Mouse (Mus musculus): ENCODE measurements around the gene Slc25a11. TPM values are rescaled to one million over a fixed set of nuclear protein-coding genes. Genes with fewer than 3 reads are reported as not detected.

The Slc25a11 gene
- polyA plus RNA-seq, 1 experiment from 2014 or later = 191 TPM

GRCm38 (mm10) chr11:70619101-70619500 is 28.2 kb downstream of the Slc25a11 start, which contains the start of gene Chrne:
Gene Chrne (minus strand): TSS chr11:70619216.
- no peaks in the 10 kb centered on the region for H3K27me3 ChIP-seq (replicated peaks; ENCODE audit: control insufficient read depth, insufficient read depth, low read length)
- H3K9me3 ChIP-seq (ENCODE audit: control insufficient read depth, low read length) = no peaks in the 10 kb centered on the region
- H3K4me1 ChIP-seq (ENCODE audit: control insufficient read depth, insufficient read depth, low read depth, low read length) = peaks cover 9% of the 10 kb centered on the region
- no peak within 1 kb of the TSS for H3K4me3 ChIP-seq (ENCODE audit: low read length)
- H3K9ac ChIP-seq (ENCODE audit: low read depth, low read length) = no peak within 1 kb of the TSS
- no peak within 1 kb of the TSS for H3K27ac ChIP-seq (ENCODE audit: low read depth, low read length)
- no peak within 1 kb of the TSS for H3K4me2 ChIP-seq (ENCODE audit: low read length)
- 39% methylated on average over 1 of the region's 1 CpGs for WGBS
- no peak for ATAC-seq
- no peaks in the 10 kb centered on the region for H3K36me3 ChIP-seq (ENCODE audit: control insufficient read depth, insufficient read depth, low read length)

GRCm38 (mm10) chr11:70615516-70616093 is 31.7 kb downstream of the Slc25a11 start, which contains the start of gene 4930544D05Rik:
Gene 4930544D05Rik (plus strand): TSS chr11:70615848.
- Histone ChIP-seq H3K4me1 (ENCODE audit: control insufficient read depth, insufficient read depth, low read depth, low read length) (peaks cover 9% of the 10 kb centered on the region), H3K4me2 (ENCODE audit: low read length) (peak within 1 kb of the TSS; percentile 55), H3K36me3 (ENCODE audit: control insufficient read depth, insufficient read depth, low read length) (peaks cover 13% of the 10 kb centered on the region), H3K27ac (ENCODE audit: low read depth, low read length) (no peak within 1 kb of the TSS), H3K9me3 (ENCODE audit: control insufficient read depth, low read length) (no peaks in the 10 kb centered on the region), H3K4me3 (ENCODE audit: low read length) (peak within 1 kb of the TSS; percentile 9), H3K9ac (ENCODE audit: low read depth, low read length) (peak within 1 kb of the TSS; percentile 49), H3K27me3 (replicated peaks; ENCODE audit: control insufficient read depth, insufficient read depth, low read length) (no peaks in the 10 kb centered on the region)
- WGBS = 19% methylated on average over 21 of the region's 21 CpGs
- no peak for ATAC-seq

GRCm38 (mm10) chr11:70615074-70615473 is 32.2 kb downstream of the Slc25a11 start:
- peak; percentile 43; the same call in 1 of the 2 replicates for ATAC-seq
- peak overlapping the region; percentile 49 for H3K9ac ChIP-seq (ENCODE audit: low read depth, low read length)
- H3K9me3 ChIP-seq (ENCODE audit: control insufficient read depth, low read length) = no peaks in the 10 kb centered on the region
- 3% methylated on average over 17 of the region's 17 CpGs for WGBS
- H3K36me3 ChIP-seq (ENCODE audit: control insufficient read depth, insufficient read depth, low read length) = peaks cover 18% of the 10 kb centered on the region
- peak overlapping the region; percentile 9 for H3K4me3 ChIP-seq (ENCODE audit: low read length)
- H3K4me1 ChIP-seq (ENCODE audit: control insufficient read depth, insufficient read depth, low read depth, low read length) = peaks cover 9% of the 10 kb centered on the region
- H3K27ac ChIP-seq (ENCODE audit: low read depth, low read length) = no peak overlapping the region
- no peaks in the 10 kb centered on the region for H3K27me3 ChIP-seq (replicated peaks; ENCODE audit: control insufficient read depth, insufficient read depth, low read length)
- H3K4me2 ChIP-seq (ENCODE audit: low read length) = peak overlapping the region; percentile 55

- H3K4me3 ChIP-seq (ENCODE audit: low read length) = no peak overlapping the region
- peaks cover 39% of the 10 kb centered on the region for H3K36me3 ChIP-seq (ENCODE audit: control insufficient read depth, insufficient read depth, low read length)
- H3K27ac ChIP-seq (ENCODE audit: low read depth, low read length) = no peak overlapping the region
- H3K4me1 ChIP-seq (ENCODE audit: control insufficient read depth, insufficient read depth, low read depth, low read length) = peaks cover 9% of the 10 kb centered on the region
- H3K4me2 ChIP-seq (ENCODE audit: low read length) = no peak overlapping the region
- 76% methylated on average over 7 of the region's 7 CpGs for WGBS
- no peak overlapping the region for H3K9ac ChIP-seq (ENCODE audit: low read depth, low read length)
- H3K27me3 ChIP-seq (replicated peaks; ENCODE audit: control insufficient read depth, insufficient read depth, low read length) = no peaks in the 10 kb centered on the region
- no peaks in the 10 kb centered on the region for H3K9me3 ChIP-seq (ENCODE audit: control insufficient read depth, low read length)
- ATAC-seq = no peak
These were observed 34.8 kb downstream of the Slc25a11 start for GRCm38 (mm10) chr11:70612505-70612904.

- Histone ChIP-seq H3K4me1 (ENCODE audit: control insufficient read depth, insufficient read depth, low read depth, low read length) (peaks cover 9% of the 10 kb centered on the region), H3K9ac (ENCODE audit: low read depth, low read length) (no peak overlapping the region), H3K4me3 (ENCODE audit: low read length) (no peak overlapping the region), H3K9me3 (ENCODE audit: control insufficient read depth, low read length) (no peaks in the 10 kb centered on the region), H3K27me3 (replicated peaks; ENCODE audit: control insufficient read depth, insufficient read depth, low read length) (no peaks in the 10 kb centered on the region), H3K27ac (ENCODE audit: low read depth, low read length) (no peak overlapping the region), H3K4me2 (ENCODE audit: low read length) (no peak overlapping the region), H3K36me3 (ENCODE audit: control insufficient read depth, insufficient read depth, low read length) (peaks cover 54% of the 10 kb centered on the region)
- 94% methylated on average over 4 of the region's 4 CpGs for WGBS
- no peak for ATAC-seq
These were observed 36.5 kb downstream of the Slc25a11 start for GRCm38 (mm10) chr11:70610752-70611151.

GRCm38 (mm10) chr11:70608381-70609066 is 38.8 kb downstream of the Slc25a11 start:
- Histone ChIP-seq H3K27ac (ENCODE audit: low read depth, low read length) (no peak overlapping the region), H3K9ac (ENCODE audit: low read depth, low read length) (no peak overlapping the region), H3K4me2 (ENCODE audit: low read length) (no peak overlapping the region), H3K36me3 (ENCODE audit: control insufficient read depth, insufficient read depth, low read length) (peaks cover 59% of the 10 kb centered on the region), H3K9me3 (ENCODE audit: control insufficient read depth, low read length) (no peaks in the 10 kb centered on the region), H3K4me3 (ENCODE audit: low read length) (no peak overlapping the region), H3K27me3 (replicated peaks; ENCODE audit: control insufficient read depth, insufficient read depth, low read length) (no peaks in the 10 kb centered on the region), H3K4me1 (ENCODE audit: control insufficient read depth, insufficient read depth, low read depth, low read length) (no peaks in the 10 kb centered on the region)
- 88% methylated on average over 26 of the region's 26 CpGs for WGBS
- no peak for ATAC-seq

GRCm38 (mm10) chr11:70607611-70608010 is 39.7 kb downstream of the Slc25a11 start:
- ATAC-seq = no peak
- no peak overlapping the region for H3K9ac ChIP-seq (ENCODE audit: low read depth, low read length)
- H3K4me3 ChIP-seq (ENCODE audit: low read length) = no peak overlapping the region
- no peaks in the 10 kb centered on the region for H3K4me1 ChIP-seq (ENCODE audit: control insufficient read depth, insufficient read depth, low read depth, low read length)
- no peaks in the 10 kb centered on the region for H3K9me3 ChIP-seq (ENCODE audit: control insufficient read depth, low read length)
- H3K27ac ChIP-seq (ENCODE audit: low read depth, low read length) = no peak overlapping the region
- H3K4me2 ChIP-seq (ENCODE audit: low read length) = no peak overlapping the region
- 91% methylated on average over 9 of the region's 9 CpGs for WGBS
- no peaks in the 10 kb centered on the region for H3K27me3 ChIP-seq (replicated peaks; ENCODE audit: control insufficient read depth, insufficient read depth, low read length)
- peaks cover 53% of the 10 kb centered on the region for H3K36me3 ChIP-seq (ENCODE audit: control insufficient read depth, insufficient read depth, low read length)

- Histone ChIP-seq H3K27ac (ENCODE audit: low read depth, low read length) (no peak overlapping the region), H3K36me3 (ENCODE audit: control insufficient read depth, insufficient read depth, low read length) (peaks cover 52% of the 10 kb centered on the region), H3K4me3 (ENCODE audit: low read length) (no peak overlapping the region), H3K27me3 (replicated peaks; ENCODE audit: control insufficient read depth, insufficient read depth, low read length) (no peaks in the 10 kb centered on the region), H3K9me3 (ENCODE audit: control insufficient read depth, low read length) (no peaks in the 10 kb centered on the region), H3K9ac (ENCODE audit: low read depth, low read length) (no peak overlapping the region), H3K4me2 (ENCODE audit: low read length) (no peak overlapping the region), H3K4me1 (ENCODE audit: control insufficient read depth, insufficient read depth, low read depth, low read length) (no peaks in the 10 kb centered on the region)
- WGBS = 72% methylated on average over 12 of the region's 12 CpGs
- no peak for ATAC-seq
These were observed 40.6 kb downstream of the Slc25a11 start for GRCm38 (mm10) chr11:70606717-70607116.

- Histone ChIP-seq H3K36me3 (ENCODE audit: control insufficient read depth, insufficient read depth, low read length) (peaks cover 49% of the 10 kb centered on the region), H3K4me2 (ENCODE audit: low read length) (no peak overlapping the region), H3K27me3 (replicated peaks; ENCODE audit: control insufficient read depth, insufficient read depth, low read length) (no peaks in the 10 kb centered on the region), H3K9me3 (ENCODE audit: control insufficient read depth, low read length) (no peaks in the 10 kb centered on the region), H3K27ac (ENCODE audit: low read depth, low read length) (no peak overlapping the region), H3K9ac (ENCODE audit: low read depth, low read length) (no peak overlapping the region), H3K4me1 (ENCODE audit: control insufficient read depth, insufficient read depth, low read depth, low read length) (no peaks in the 10 kb centered on the region), H3K4me3 (ENCODE audit: low read length) (no peak overlapping the region)
- WGBS = 50% methylated on average over 14 of the region's 14 CpGs
- no peak for ATAC-seq
These were observed 42.2 kb downstream of the Slc25a11 start for GRCm38 (mm10) chr11:70605024-70605566.
